Mouse (Mus musculus) G1E (cell line): ENCODE data around the gene Pik3cd. TPM values are rescaled to one million over a fixed set of nuclear protein-coding genes. Genes with fewer than 3 reads are reported as not detected.

Experiments used
- ATAC-seq: 2 replicates; pipeline ENCODE4 v1.8.0; 2016; ENCODE audit warnings: mild to moderate bottlenecking; ENCODE audit not compliant: insufficient number of reproducible peaks, poor library complexity, low FRiP score, severe bottlenecking; ENCODE audit errors: extremely low read depth
- DNase-seq: peaks from one replicate; pipeline ENCODE4 v3.0.0; 2012; ENCODE audit warnings: low spot score
- H3K27me3 ChIP-seq: 2 replicates; pipeline ENCODE4 v1.6.1; 2012; ENCODE audit warnings: mild to moderate bottlenecking, low read length, inconsistent platforms; ENCODE audit not compliant: insufficient read depth
- H3K36me3 ChIP-seq: replicated peaks from 2 replicates; pipeline ENCODE3; 2012; ENCODE audit warnings: mild to moderate bottlenecking, inconsistent platforms
- H3K4me1 ChIP-seq: 2 replicates; pipeline ENCODE4 v1.6.1; 2012; ENCODE audit warnings: low read depth, low read length, inconsistent platforms, mixed read lengths; ENCODE audit not compliant: insufficient read depth
- H3K4me3 ChIP-seq: 2 replicates; pipeline ENCODE4 v1.5.1; 2012; ENCODE audit warnings: low read depth, mild to moderate bottlenecking, inconsistent platforms, low read length, moderate library complexity, mixed read lengths
- H3K9me3 ChIP-seq: replicated peaks from 2 replicates; pipeline ENCODE4 v1.6.1; 2012; ENCODE audit warnings: inconsistent platforms
- CTCF ChIP-seq: IDR thresholded peaks from 2 replicates; pipeline ENCODE4 v1.5.1; 2012; ENCODE audit warnings: low read depth, low read length, inconsistent platforms, mixed read lengths
- GATA1 ChIP-seq: IDR thresholded peaks from 2 replicates; pipeline ENCODE4 v1.6.1; 2012; ENCODE audit warnings: borderline replicate concordance, low read length, inconsistent platforms, mixed read lengths
- GATA2 ChIP-seq: IDR thresholded peaks from 2 replicates; pipeline ENCODE4 v1.6.1; 2012; ENCODE audit warnings: low read depth, low read length, inconsistent platforms, borderline replicate concordance
- POLR2AphosphoS5 ChIP-seq: IDR thresholded peaks from 2 replicates; pipeline ENCODE4 v1.6.1; 2012; ENCODE audit warnings: low read depth, low read length, inconsistent platforms; ENCODE audit not compliant: insufficient replicate concordance
- TAL1 ChIP-seq: conservative IDR thresholded peaks from 2 replicates; pipeline ENCODE4 v1.6.1; 2012; ENCODE audit warnings: low read depth, low read length, inconsistent platforms, mixed read lengths
- polyA plus RNA-seq: library from polyadenylated mRNA; stranded (reverse); fragments of >175 nt; gene quantifications from 2 replicates; pipeline ENCODE4 v1.2.3, GENCODE M21; 2012
- total RNA-seq, 2 experiments: library from RNA; stranded (forward) in 1 of 2; stranded (reverse) in 1 of 2; fragments of 200-1000 nt in 1 of 2; fragments of >200 nt in 1 of 2; fragmentation: Nextera tagmentation in 1 of 2; gene quantifications; 2 replicates each; pipeline ENCODE4 v1.2.3; 2014 to 2017

The Pik3cd gene
- total and polyA plus RNA-seq, 3 experiments = 17.3 to 40.3 (median 24.0) TPM

DNA sequence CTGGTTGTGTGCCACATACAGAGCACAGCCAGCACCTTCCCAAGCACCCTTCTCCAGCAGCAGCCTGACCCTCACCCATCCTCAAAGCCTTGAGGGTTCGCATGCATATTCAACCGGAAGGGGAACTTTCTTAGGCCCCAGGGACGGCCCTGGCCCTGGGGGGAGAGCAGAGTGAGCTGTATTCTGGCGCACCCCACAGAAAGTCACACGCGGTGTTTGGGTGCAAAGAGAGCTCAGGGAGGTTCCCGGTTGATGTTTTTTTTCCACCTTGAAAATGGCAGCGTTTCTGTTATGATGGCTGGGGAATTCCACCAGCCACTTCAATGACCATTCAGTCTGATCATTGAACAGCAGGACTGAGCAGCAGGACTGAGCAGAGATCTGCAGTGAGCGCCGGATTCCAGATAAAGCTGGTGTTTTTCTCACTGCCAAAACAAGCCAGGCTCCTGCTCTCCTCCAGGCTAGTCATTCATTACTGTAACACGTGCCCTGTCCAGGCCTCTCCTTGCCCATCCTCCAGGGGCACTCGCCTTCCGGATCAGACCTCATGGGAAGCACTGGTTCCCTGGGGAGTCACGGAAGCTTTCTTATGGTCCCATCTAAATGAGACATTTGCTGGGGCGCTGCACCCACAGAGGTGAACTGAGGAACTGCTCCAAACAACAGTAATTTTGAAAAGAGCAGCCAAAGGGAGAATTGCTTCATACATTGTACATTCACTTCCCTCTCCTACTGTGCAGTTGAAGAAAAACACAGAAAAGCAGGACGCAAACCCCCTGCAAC, 6.0 kb downstream of the Pik3cd start:
- H3K27me3 ChIP-seq = no peaks in the 10 kb centered on the region
- ATAC-seq = no peak
- no peak for TF ChIP-seq CTCF
- no peak for TF ChIP-seq TAL1
- no peak for TF ChIP-seq GATA2
- no peak for TF ChIP-seq POLR2AphosphoS5
- TF ChIP-seq GATA1 = no peak
- peaks cover 46% of the 10 kb centered on the region for H3K4me1 ChIP-seq
- DNase-seq = no peak
- no peaks in the 10 kb centered on the region for H3K9me3 ChIP-seq
- peaks cover 26% of the 10 kb centered on the region for H3K36me3 ChIP-seq
- peak overlapping the region; percentile 66; the same call in 1 of the 2 replicates for H3K4me3 ChIP-seq

- Histone ChIP-seq H3K4me3 (no peak overlapping the region; the same call in 1 of the 2 replicates), H3K4me1 (peaks cover 54% of the 10 kb centered on the region), H3K27me3 (no peaks in the 10 kb centered on the region), H3K9me3 (no peaks in the 10 kb centered on the region), H3K36me3 (peaks cover 49% of the 10 kb centered on the region)
- DNase-seq (no peak), ATAC-seq (no peak)
- TF ChIP-seq POLR2AphosphoS5 (no peak), TAL1 (0 out of 2 replicates have a peak, but pooled peaks have one; percentile 25), GATA2 (no peak)
Measured at GRCm38 (mm10) chr4:149691368-149691767, 11.0 kb downstream of the Pik3cd start.

DNA sequence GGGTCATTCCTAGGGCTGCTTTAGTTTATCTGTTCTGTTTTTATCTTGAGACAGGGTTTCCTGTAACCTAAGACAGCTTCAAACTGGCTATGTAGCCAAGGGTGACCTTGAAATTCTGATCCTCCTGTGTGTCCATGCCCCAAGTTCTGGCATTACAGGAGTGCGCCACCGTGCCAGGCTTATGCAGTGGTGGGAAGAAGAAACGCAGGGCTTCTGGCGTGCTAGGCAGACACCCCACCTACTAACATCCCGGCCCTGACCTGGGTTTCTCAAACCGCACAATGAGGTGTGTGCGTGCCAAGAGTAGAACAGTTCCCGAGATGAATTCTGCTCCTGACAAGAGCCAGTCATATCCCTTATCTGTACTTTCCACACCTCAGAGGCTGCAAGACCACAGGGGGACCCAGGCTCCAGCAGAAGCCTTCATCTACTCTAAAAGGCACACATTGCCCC, 11.5 kb downstream of the Pik3cd start:
- ATAC-seq = peak; percentile 78
- TF ChIP-seq CTCF (no peak), TAL1 (peak; percentile 64), GATA1 (no peak)
- no peak overlapping the region; the same call in 1 of the 2 replicates for H3K4me3 ChIP-seq
- H3K27me3 ChIP-seq = no peaks in the 10 kb centered on the region
- no peaks in the 10 kb centered on the region for H3K9me3 ChIP-seq
- DNase-seq = peak; percentile 26
- peaks cover 49% of the 10 kb centered on the region for H3K4me1 ChIP-seq
- H3K36me3 ChIP-seq = peaks cover 49% of the 10 kb centered on the region

DNA sequence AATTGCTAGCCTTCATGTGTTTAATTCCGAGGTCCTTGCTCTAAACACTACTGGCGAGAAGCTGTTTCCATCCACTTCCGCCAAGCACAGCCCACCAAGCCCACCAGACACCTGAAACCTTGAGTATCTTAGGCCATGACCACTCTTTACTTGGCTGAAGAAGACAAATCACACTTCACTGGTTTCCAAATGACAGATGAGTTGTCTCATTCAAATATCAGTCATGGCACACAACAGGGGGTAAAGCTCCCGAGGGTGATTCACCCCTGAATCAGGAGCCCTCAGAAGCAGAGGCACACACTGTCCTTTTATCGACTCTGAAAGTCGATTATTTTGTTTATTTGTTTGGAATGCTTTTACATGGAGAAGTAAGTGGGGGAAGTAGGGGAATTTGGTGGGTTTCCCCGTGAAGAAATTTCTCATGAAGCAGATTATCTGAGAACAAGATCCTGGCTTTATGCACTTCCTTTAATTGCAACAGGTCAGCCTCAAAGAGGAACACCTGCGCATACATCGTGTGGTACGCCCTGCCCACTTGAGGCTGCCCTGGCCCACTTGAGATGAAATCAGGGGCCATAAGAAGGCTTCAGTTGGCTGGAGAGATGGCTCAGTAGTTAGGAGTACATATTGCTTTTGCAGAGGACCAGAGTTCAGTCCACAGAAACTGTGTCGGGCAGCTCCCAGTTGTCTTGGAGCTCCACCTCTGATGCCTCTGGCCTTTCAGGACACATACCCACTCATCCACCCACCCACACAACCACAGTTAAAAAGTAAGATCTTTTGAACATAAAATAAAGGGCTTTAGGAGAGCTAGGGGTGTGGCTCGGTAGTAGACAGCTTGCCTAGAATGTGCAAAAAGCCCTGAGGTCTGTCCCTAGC, 12.3 kb downstream of the Pik3cd start:
- Histone ChIP-seq H3K27me3 (no peaks in the 10 kb centered on the region), H3K4me3 (no peak overlapping the region; the same call in 1 of the 2 replicates), H3K9me3 (no peaks in the 10 kb centered on the region), H3K36me3 (peaks cover 51% of the 10 kb centered on the region), H3K4me1 (peaks cover 47% of the 10 kb centered on the region)
- DNase-seq (no peak), ATAC-seq (no peak)
- no peak for TF ChIP-seq TAL1
- no peak for TF ChIP-seq CTCF
- no peak for TF ChIP-seq GATA2
- TF ChIP-seq POLR2AphosphoS5 = no peak
- no peak for TF ChIP-seq GATA1

DNA sequence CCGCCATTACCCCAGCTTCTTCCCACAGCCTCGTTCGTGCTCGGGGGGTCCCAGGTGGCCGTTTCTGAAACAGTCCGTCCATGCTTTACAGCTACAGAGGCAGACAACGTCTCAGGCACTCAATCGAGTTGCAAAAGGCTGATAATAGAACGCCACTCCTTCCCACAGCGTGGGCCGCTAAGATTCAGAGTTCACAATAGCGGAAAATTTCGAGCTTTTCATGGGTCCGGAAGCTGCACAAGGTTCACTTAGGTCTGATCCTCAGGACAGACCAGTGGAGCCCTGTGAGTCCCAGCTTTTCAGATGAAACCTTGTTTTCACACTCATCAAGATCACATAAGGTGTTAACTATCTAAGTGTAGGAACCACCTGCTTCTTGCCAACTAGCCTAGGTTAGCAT, 13.5 kb downstream of the Pik3cd start:
- DNase-seq = no peak
- H3K4me3 ChIP-seq = no peak overlapping the region
- H3K36me3 ChIP-seq = peaks cover 56% of the 10 kb centered on the region
- H3K9me3 ChIP-seq = no peaks in the 10 kb centered on the region
- TF ChIP-seq POLR2AphosphoS5 (no peak), GATA1 (no peak), CTCF (no peak)
- no peaks in the 10 kb centered on the region for H3K27me3 ChIP-seq
- no peak for ATAC-seq
- H3K4me1 ChIP-seq = peaks cover 46% of the 10 kb centered on the region

DNA sequence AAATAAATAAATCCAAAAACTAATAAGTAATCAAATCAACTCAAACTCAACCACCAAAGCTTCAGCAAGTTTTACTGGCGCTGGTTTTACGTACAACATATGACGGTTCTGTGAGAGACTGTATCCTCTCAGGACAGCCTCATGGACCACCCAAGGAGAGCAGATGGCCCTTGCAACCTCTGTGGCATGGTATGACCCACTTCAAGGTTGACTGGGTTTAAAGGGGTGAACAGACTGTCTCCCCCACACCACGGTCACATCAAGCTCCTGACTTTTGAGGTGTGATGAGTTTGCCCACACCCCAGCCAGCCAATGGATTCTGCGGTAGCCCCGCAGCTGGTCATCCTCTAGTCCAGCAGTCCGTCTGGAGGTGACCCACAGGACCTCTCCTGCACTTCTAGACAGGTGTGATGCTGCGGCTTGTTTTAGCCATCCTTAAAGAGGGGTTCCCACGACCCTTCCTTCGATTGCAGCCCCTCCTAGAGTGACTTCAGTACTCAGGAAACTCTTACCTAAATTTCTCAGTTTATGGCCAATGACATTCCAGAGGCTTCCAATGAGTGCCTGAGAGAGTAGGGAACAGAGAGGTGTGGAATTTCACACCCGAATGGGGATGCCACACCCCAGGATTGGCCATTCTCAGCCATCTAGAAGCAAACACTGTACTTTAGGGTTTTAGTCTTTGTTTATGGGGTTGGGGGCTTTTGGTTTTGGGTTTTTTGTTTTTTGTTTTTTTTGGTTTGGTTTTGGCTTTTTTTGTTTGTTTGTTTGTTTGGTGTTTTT, 17.3 kb downstream of the Pik3cd start:
- DNase-seq (no peak), ATAC-seq (no peak)
- no peaks in the 10 kb centered on the region for H3K27me3 ChIP-seq
- no peak for TF ChIP-seq CTCF
- no peak for TF ChIP-seq GATA2
- TF ChIP-seq TAL1 = no peak
- TF ChIP-seq GATA1 = no peak
- no peak for TF ChIP-seq POLR2AphosphoS5
- H3K9me3 ChIP-seq = no peaks in the 10 kb centered on the region
- H3K4me1 ChIP-seq = peaks cover 8% of the 10 kb centered on the region; the same call in 1 of the 2 replicates
- H3K36me3 ChIP-seq = peaks cover 54% of the 10 kb centered on the region
- H3K4me3 ChIP-seq = no peak overlapping the region
